Mouse (Mus musculus): ENCODE data around the gene Edrf1. TPM values are rescaled to one million over a fixed set of nuclear protein-coding genes. Genes with fewer than 3 reads are reported as not detected.
"Not testable (repeated sequence)": the region's sequence is repeated elsewhere in the genome, so short reads cannot be mapped to it uniquely, and the experiment has no call there.

The Edrf1 gene
- polyA plus RNA-seq, 1 experiment = 9.2 TPM

GRCm38 (mm10) chr7:133638306-133638705 lies 963 bp downstream of the Edrf1 start:
- WGBS = under 1% methylated on average over 13 of the region's 13 CpGs
- DNase-seq (ENCODE audit: low read depth, low spot score) = no peak

GRCm38 (mm10) chr7:133638821-133639220 lies 1.5 kb downstream of the Edrf1 start:
- WGBS = 85% methylated on average over 13 of the region's 13 CpGs
- no peak for DNase-seq (ENCODE audit: low read depth, low spot score)

- WGBS = 87% methylated on average over 6 of the region's 6 CpGs
- DNase-seq (ENCODE audit: low read depth, low spot score) = no peak
Measured at GRCm38 (mm10) chr7:133645716-133646115, 8.4 kb downstream of the Edrf1 start.

GRCm38 (mm10) chr7:133662467-133662866 lies 25.1 kb downstream of the Edrf1 start:
- DNase-seq (ENCODE audit: low read depth, low spot score) = no peak
- 91% methylated on average over 1 of the region's 1 CpGs for WGBS

- DNase-seq (ENCODE audit: low read depth, low spot score) = no peak
- WGBS = 65% methylated on average over 1 of the region's 1 CpGs
Measured at GRCm38 (mm10) chr7:133669071-133669470, 31.7 kb downstream of the Edrf1 start.

GRCm38 (mm10) chr7:133669946-133670345 lies 32.6 kb downstream of the Edrf1 start:
- WGBS = 86% methylated on average over 9 of the region's 9 CpGs
- DNase-seq (ENCODE audit: low read depth, low spot score) = no peak

- DNase-seq (ENCODE audit: low read depth, low spot score) = no peak
- 83% methylated on average over 3 of the region's 3 CpGs for WGBS
Measured at GRCm38 (mm10) chr7:133670846-133671245, 33.5 kb downstream of the Edrf1 start.

- DNase-seq (ENCODE audit: low read depth, low spot score) = no peak
Measured at GRCm38 (mm10) chr7:133676002-133676401, 38.7 kb downstream of the Edrf1 start.

GRCm38 (mm10) chr7:133678716-133679115 lies 41.4 kb downstream of the Edrf1 start:
- no peak for DNase-seq (ENCODE audit: low read depth, low spot score)
- 91% methylated on average over 8 of the region's 8 CpGs for WGBS

More at GRCm38 (mm10) chr7:133676002-133676401, 38.7 kb downstream of the Edrf1 start:
- WGBS = 78% methylated on average over 9 of the region's 9 CpGs

- no peak for DNase-seq (ENCODE audit: low read depth, low spot score)
- 40% methylated on average over 4 of the region's 4 CpGs for WGBS
Measured at GRCm38 (mm10) chr7:133679439-133679838, 42.1 kb downstream of the Edrf1 start.

GRCm38 (mm10) chr7:133679961-133680360 lies 42.6 kb downstream of the Edrf1 start, which contains the start of gene Mmp21:
Gene Mmp21, minus strand, starts transcription at chr7:133680061.
- WGBS = 86% methylated on average over 3 of the region's 3 CpGs
- no peak for DNase-seq (ENCODE audit: low read depth, low spot score)

- 90% methylated on average over 5 of the region's 5 CpGs for WGBS
Measured at GRCm38 (mm10) chr7:133683626-133684025, 46.3 kb downstream of the Edrf1 start.

GRCm38 (mm10) chr7:133684110-133684509 lies 46.8 kb downstream of the Edrf1 start:
- 87% methylated on average over 5 of the region's 5 CpGs for WGBS

More at GRCm38 (mm10) chr7:133683626-133684025, 46.3 kb downstream of the Edrf1 start:
- DNase-seq (ENCODE audit: low read depth, low spot score) = no peak

GRCm38 (mm10) chr7:133684701-133685100 lies 47.4 kb downstream of the Edrf1 start:
- WGBS = 96% methylated on average over 6 of the region's 6 CpGs
- DNase-seq (ENCODE audit: low read depth, low spot score) = no peak

More at GRCm38 (mm10) chr7:133684110-133684509, 46.8 kb downstream of the Edrf1 start:
- no peak for DNase-seq (ENCODE audit: low read depth, low spot score)

GRCm38 (mm10) chr7:133685644-133686043 lies 48.3 kb downstream of the Edrf1 start:
- not testable (repeated sequence) for DNase-seq (ENCODE audit: low read depth, low spot score)

- 88% methylated on average over 12 of the region's 12 CpGs for WGBS
Measured at GRCm38 (mm10) chr7:133698021-133698709, 60.8 kb downstream of the Edrf1 start.

GRCm38 (mm10) chr7:133699885-133700284 lies 62.5 kb downstream of the Edrf1 start:
- 84% methylated on average over 4 of the region's 4 CpGs for WGBS
- no peak for DNase-seq (ENCODE audit: low read depth, low spot score)

More at GRCm38 (mm10) chr7:133698021-133698709, 60.8 kb downstream of the Edrf1 start:
- no peak for DNase-seq (ENCODE audit: low read depth, low spot score)

- no peak for DNase-seq (ENCODE audit: low read depth, low spot score)
- WGBS = 97% methylated on average over 7 of the region's 7 CpGs
Measured at GRCm38 (mm10) chr7:133701366-133701765, 64.0 kb downstream of the Edrf1 start.

GRCm38 (mm10) chr7:133702333-133702732 lies 65.0 kb downstream of the Edrf1 start:
- no peak for DNase-seq (ENCODE audit: low read depth, low spot score)
- WGBS = 88% methylated on average over 10 of the region's 10 CpGs

- WGBS = 98% methylated on average over 7 of the region's 7 CpGs
- no peak for DNase-seq (ENCODE audit: low read depth, low spot score)
Measured at GRCm38 (mm10) chr7:133703906-133704305, 66.6 kb downstream of the Edrf1 start.

- no peak for DNase-seq (ENCODE audit: low read depth, low spot score)
- WGBS = 85% methylated on average over 2 of the region's 2 CpGs
Measured at GRCm38 (mm10) chr7:133707301-133707700, 70.0 kb downstream of the Edrf1 start.

Data from large intestine, adult 2 months (tissue).